Mouse (Mus musculus) neural tube, embryonic 12.5 days (tissue): ENCODE data around the gene Olfr373. TPM values are rescaled to one million over a fixed set of nuclear protein-coding genes. Genes with fewer than 3 reads are reported as not detected.
A peak's percentile ranks its signal among the peaks of the same experiment; 100 is the strongest.

ENCODE experiments used
- ATAC-seq: fragments of 200-750 bp; cut with Nextera tagmentation; 2 replicates; pipeline ENCODE4 v1.8.0; 2017; ENCODE audit warnings: low read depth, mild to moderate bottlenecking, moderate TSS enrichment, moderate library complexity; ENCODE audit not compliant: low FRiP score
- H3K27ac ChIP-seq: fragments of 300-500 bp; sonication (generic); 2 replicates; pipeline ENCODE4 v1.5.1; 2016
- H3K27me3 ChIP-seq: fragments of 300-500 bp; sonication (generic); replicated peaks from 2 replicates; pipeline ENCODE4 v1.6.1; 2016; ENCODE audit warnings: mild to moderate bottlenecking
- H3K36me3 ChIP-seq: fragments of 300-500 bp; sonication (generic); 2 replicates; pipeline ENCODE4 v1.6.1; 2016; ENCODE audit warnings: mild to moderate bottlenecking
- H3K4me1 ChIP-seq: fragments of 300-500 bp; sonication (generic); 2 replicates; pipeline ENCODE4 v1.6.1; 2016
- H3K4me2 ChIP-seq: fragments of 300-500 bp; sonication (generic); replicated peaks from 2 replicates; pipeline ENCODE4 v1.6.1; 2016; ENCODE audit warnings: mild to moderate bottlenecking
- H3K4me3 ChIP-seq: fragments of 300-500 bp; sonication (generic); 2 replicates; pipeline ENCODE4 v1.5.1; 2016
- H3K9ac ChIP-seq: fragments of 300-500 bp; sonication (generic); 2 replicates; pipeline ENCODE4 v1.6.1; 2016; ENCODE audit warnings: mild to moderate bottlenecking
- H3K9me3 ChIP-seq: fragments of 300-500 bp; sonication (generic); 2 replicates; pipeline ENCODE4 v1.6.1; 2016; ENCODE audit warnings: mild to moderate bottlenecking
- WGBS: fragments of 180-500 bp; shearing (Covaris S2); methylation state at CpG from one replicate; pipeline ENCODE4 v1.1.7; 2016; 5-methylcytosine and 5-hydroxymethylcytosine counted together
- polyA plus RNA-seq: library from polyadenylated mRNA; unstranded; fragments of >200 nt; fragmentation: Nextera tagmentation; extraction: Ambion mirVana; gene quantifications from 2 replicates; pipeline ENCODE4 v1.2.1, GENCODE M21; 2016

Gene Olfr373
- polyA plus RNA-seq, 1 experiment from 2014 or later: not detected

DNA sequence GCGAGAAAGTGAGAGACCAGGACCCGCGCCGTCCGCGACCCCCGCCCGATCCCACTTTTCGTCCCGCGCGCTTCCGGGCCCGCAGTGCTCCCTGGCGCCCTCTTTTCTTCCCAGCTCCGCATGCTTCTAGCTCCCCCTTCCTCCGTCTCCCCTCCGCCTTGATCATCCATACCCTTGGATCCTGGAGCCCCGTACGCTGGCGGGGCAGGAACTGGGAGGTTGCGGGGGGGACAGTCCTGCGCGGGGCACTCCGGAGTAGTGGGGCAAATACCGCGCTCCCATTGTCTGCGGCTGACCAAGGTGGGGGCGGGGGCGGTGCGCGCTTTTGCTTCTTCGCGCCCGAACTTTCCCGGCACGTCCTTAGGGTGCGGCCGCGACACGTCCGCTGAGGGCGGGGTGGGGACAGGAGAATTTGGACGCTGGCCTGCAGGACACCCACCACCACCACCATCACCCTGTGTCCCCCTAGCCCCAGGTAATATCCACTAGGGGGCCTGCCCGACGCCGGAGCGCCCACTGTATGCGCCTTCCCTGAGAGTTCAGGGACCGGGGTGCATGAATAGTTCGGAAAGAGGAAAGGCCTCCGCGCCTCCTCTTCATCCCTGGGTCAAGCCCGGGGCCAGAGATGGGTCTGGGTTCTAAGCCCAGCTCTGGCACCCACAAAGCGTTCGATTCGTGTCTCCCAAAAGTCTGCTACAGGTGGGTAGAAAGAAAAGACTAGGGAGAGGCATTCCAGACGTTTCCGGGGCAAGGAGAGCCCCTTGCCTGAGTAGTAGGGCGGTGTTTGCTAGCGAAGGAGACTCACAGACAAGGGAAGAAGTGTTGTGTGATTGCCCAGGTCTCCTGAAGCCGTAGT lies 52.7 kb downstream of the Olfr373 start:
- under 1% methylated on average over 61 of the region's 62 CpGs for WGBS

GRCm38 (mm10) chr8:72136302-72136978 lies 53.5 kb downstream of the Olfr373 start:
- no peaks in the 10 kb centered on the region for H3K27me3 ChIP-seq
- H3K9me3 ChIP-seq: no peaks in the 10 kb centered on the region
- peak overlapping the region; percentile 79 for H3K4me3 ChIP-seq
- peak overlapping the region; percentile 90 for H3K27ac ChIP-seq
- H3K9ac ChIP-seq: peak overlapping the region; percentile 91
- H3K36me3 ChIP-seq: peaks cover 31% of the 10 kb centered on the region
- under 1% methylated on average over 18 of the region's 18 CpGs for WGBS
- 0 out of 2 replicates have a peak, but pooled peaks cover 4% of the 10 kb centered on the region for H3K4me1 ChIP-seq
- 0 out of 2 replicates have a peak, but pooled peaks have one; percentile 3 for ATAC-seq
- H3K4me2 ChIP-seq: peak overlapping the region; percentile 75

More for the DNA sequence above, 52.7 kb downstream of the Olfr373 start:
- peak overlapping the region; percentile 79 for H3K4me3 ChIP-seq
- H3K27me3 ChIP-seq: no peaks in the 10 kb centered on the region
- no peaks in the 10 kb centered on the region for H3K9me3 ChIP-seq
- 0 out of 2 replicates have a peak, but pooled peaks cover 4% of the 10 kb centered on the region for H3K4me1 ChIP-seq
- peak overlapping the region; percentile 75 for H3K4me2 ChIP-seq
- peak; percentile 81 for ATAC-seq
- peaks cover 23% of the 10 kb centered on the region for H3K36me3 ChIP-seq
- peak overlapping the region; percentile 91 for H3K9ac ChIP-seq
- H3K27ac ChIP-seq: peak overlapping the region; percentile 90

DNA sequence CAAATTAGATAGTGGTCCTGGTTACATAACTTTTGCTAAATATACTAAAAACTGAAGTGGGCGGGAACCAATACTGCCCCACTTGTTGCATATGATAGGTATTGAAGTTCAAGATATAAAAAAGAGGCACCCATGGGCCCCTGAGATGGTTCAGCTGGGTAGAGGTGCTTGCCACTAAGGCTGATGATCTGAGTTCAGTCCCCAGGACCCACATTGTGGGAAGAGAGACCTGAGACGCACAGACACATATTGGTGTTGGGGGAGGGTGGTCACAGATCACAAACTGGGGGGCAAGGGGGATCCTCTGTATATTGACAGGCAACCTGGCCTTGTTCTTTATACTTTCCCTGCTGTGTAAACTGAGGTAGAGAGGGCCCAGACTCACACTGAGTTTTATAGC lies 54.5 kb downstream of the Olfr373 start:
- no peak overlapping the region for H3K4me3 ChIP-seq
- no peaks in the 10 kb centered on the region for H3K9me3 ChIP-seq
- 0 out of 2 replicates have a peak, but pooled peaks cover 4% of the 10 kb centered on the region for H3K4me1 ChIP-seq
- 91% methylated on average over 2 of the region's 2 CpGs for WGBS
- H3K4me2 ChIP-seq: peak overlapping the region; percentile 18; the same call in 1 of the 2 replicates
- no peak overlapping the region for H3K9ac ChIP-seq
- H3K27ac ChIP-seq: no peak overlapping the region
- H3K36me3 ChIP-seq: peaks cover 38% of the 10 kb centered on the region
- no peak for ATAC-seq
- no peaks in the 10 kb centered on the region for H3K27me3 ChIP-seq

- Histone ChIP-seq H3K27ac (no peak overlapping the region), H3K36me3 (peaks cover 48% of the 10 kb centered on the region), H3K4me3 (no peak overlapping the region), H3K9ac (no peak overlapping the region), H3K4me2 (no peak overlapping the region), H3K9me3 (no peaks in the 10 kb centered on the region), H3K4me1 (0 out of 2 replicates have a peak, but pooled peaks cover 4% of the 10 kb centered on the region), H3K27me3 (no peaks in the 10 kb centered on the region)
- 97% methylated on average over 5 of the region's 5 CpGs for WGBS
- no peak for ATAC-seq
Observed at GRCm38 (mm10) chr8:72138456-72138855, 55.5 kb downstream of the Olfr373 start.

- Histone ChIP-seq H3K4me1 (no peaks in the 10 kb centered on the region), H3K27me3 (no peaks in the 10 kb centered on the region), H3K9ac (no peak overlapping the region), H3K4me2 (no peak overlapping the region), H3K36me3 (peaks cover 89% of the 10 kb centered on the region), H3K4me3 (no peak overlapping the region), H3K9me3 (no peaks in the 10 kb centered on the region), H3K27ac (no peak overlapping the region)
- WGBS: 95% methylated on average over 13 of the region's 13 CpGs
- no peak for ATAC-seq
Observed at GRCm38 (mm10) chr8:72143256-72143824, 60.4 kb downstream of the Olfr373 start.

- no peak for ATAC-seq
- Histone ChIP-seq H3K4me2 (no peak overlapping the region), H3K9me3 (no peaks in the 10 kb centered on the region), H3K9ac (no peak overlapping the region), H3K4me1 (no peaks in the 10 kb centered on the region), H3K4me3 (no peak overlapping the region), H3K27me3 (no peaks in the 10 kb centered on the region), H3K27ac (no peak overlapping the region), H3K36me3 (peaks cover 85% of the 10 kb centered on the region)
- WGBS: 85% methylated on average over 5 of the region's 5 CpGs
Observed at GRCm38 (mm10) chr8:72144345-72144975, 61.5 kb downstream of the Olfr373 start.

DNA sequence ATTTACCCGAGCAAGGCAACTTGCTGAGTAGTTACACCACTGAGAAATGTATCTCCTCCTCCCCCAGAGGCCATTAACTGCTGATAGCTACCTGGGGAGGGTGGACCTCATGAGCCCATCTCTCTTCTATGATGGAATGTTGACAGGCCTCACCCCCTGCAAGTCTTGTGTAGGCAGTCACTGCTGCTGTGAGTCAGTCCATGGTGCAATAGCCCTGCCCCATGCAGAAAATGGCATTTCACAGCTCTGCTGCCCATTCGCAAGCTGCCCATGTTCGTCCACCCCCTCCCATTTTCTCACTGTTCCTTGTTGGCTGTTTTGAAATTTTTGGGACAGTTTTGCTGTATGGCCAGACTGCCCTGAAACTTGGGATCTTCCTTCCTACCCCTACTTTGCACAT lies 62.5 kb downstream of the Olfr373 start:
- Histone ChIP-seq H3K27me3 (no peaks in the 10 kb centered on the region), H3K9me3 (no peaks in the 10 kb centered on the region), H3K36me3 (peaks cover 85% of the 10 kb centered on the region), H3K4me3 (no peak overlapping the region), H3K27ac (no peak overlapping the region), H3K9ac (no peak overlapping the region), H3K4me2 (no peak overlapping the region), H3K4me1 (no peaks in the 10 kb centered on the region)
- 90% methylated on average over 3 of the region's 3 CpGs for WGBS
- ATAC-seq: no peak

DNA sequence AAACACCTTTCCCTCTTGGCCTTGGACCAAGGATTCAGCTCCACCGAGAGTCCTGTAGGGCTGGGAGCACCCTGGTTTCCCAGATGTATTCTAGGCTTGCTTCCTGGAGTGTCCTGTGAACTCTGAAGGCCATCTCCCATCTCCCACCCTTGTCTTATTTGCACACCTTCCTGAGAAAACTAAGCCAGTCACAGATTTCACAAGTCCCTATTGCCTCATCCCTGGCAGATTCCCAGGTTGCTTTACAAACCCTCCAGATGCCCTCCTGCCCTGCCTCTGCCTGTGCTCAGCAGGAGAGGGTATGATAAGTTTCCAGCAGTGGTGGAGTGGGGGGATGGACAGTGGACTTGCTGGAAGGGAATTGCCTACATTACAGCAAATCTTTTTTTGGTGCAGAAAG lies 63.1 kb downstream of the Olfr373 start:
- no peak for ATAC-seq
- Histone ChIP-seq H3K4me1 (no peaks in the 10 kb centered on the region), H3K9me3 (no peaks in the 10 kb centered on the region), H3K27me3 (no peaks in the 10 kb centered on the region), H3K4me3 (no peak overlapping the region), H3K9ac (no peak overlapping the region), H3K27ac (no peak overlapping the region), H3K4me2 (no peak overlapping the region), H3K36me3 (peaks cover 83% of the 10 kb centered on the region)
- WGBS: 89% methylated on average over 1 of the region's 1 CpGs

DNA sequence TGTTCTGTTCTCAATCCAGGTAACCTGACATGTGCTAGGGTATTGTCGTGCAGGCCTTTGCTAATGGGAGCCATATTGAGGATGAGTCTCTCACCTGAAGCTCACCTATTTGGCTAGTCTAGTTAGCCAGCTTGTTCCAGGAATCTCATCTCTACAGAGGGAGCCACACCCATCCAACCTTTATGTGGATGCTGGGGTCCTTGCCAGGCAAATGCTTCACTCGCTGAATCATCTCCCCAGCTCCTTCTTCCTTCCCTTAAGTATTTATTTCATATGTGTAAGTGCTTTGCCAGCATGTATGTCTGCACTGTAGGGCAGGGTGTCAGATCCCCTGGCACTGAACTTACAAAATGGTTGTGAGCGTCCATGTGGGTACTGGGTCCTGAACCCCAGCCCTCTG lies 63.6 kb downstream of the Olfr373 start:
- no peak overlapping the region for H3K4me2 ChIP-seq
- H3K36me3 ChIP-seq: peaks cover 84% of the 10 kb centered on the region
- H3K27me3 ChIP-seq: no peaks in the 10 kb centered on the region
- no peak overlapping the region for H3K9ac ChIP-seq
- H3K4me1 ChIP-seq: no peaks in the 10 kb centered on the region
- WGBS: 94% methylated on average over 3 of the region's 3 CpGs
- no peaks in the 10 kb centered on the region for H3K9me3 ChIP-seq
- H3K4me3 ChIP-seq: no peak overlapping the region
- no peak for ATAC-seq
- no peak overlapping the region for H3K27ac ChIP-seq

DNA sequence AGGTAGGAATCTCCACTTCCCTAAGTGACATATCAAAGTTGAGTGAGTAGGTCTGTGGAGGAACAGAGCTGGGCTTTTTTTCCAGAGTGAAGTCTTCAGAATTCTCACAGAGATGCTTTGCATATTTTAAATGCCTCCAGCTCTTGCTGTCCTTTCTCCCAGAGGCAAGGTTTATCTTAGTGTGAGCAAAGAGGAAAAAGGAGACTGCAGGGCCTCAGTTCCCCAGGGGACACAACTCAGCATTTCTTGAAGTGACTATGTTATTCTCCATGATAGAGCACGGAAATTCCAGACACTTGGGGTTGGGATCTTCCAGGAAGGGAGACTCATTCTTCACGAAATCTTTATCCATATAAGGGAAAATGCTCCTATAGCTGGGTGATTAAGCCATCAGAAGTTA lies 64.3 kb downstream of the Olfr373 start:
- no peak overlapping the region for H3K9ac ChIP-seq
- H3K27ac ChIP-seq: no peak overlapping the region
- H3K4me1 ChIP-seq: no peaks in the 10 kb centered on the region
- no peak overlapping the region for H3K4me2 ChIP-seq
- H3K9me3 ChIP-seq: no peaks in the 10 kb centered on the region
- H3K27me3 ChIP-seq: no peaks in the 10 kb centered on the region
- no peak overlapping the region for H3K4me3 ChIP-seq
- ATAC-seq: no peak
- 86% methylated on average over 2 of the region's 2 CpGs for WGBS
- H3K36me3 ChIP-seq: peaks cover 86% of the 10 kb centered on the region

- no peak for ATAC-seq
- H3K9me3 ChIP-seq: no peaks in the 10 kb centered on the region
- no peak overlapping the region for H3K4me3 ChIP-seq
- no peaks in the 10 kb centered on the region for H3K4me1 ChIP-seq
- no peak overlapping the region for H3K9ac ChIP-seq
- H3K27ac ChIP-seq: no peak overlapping the region
- 85% methylated on average over 1 of the region's 1 CpGs for whole genome bisulfite sequencing
- H3K36me3 ChIP-seq: peaks cover 81% of the 10 kb centered on the region
- H3K4me2 ChIP-seq: no peak overlapping the region
- no peaks in the 10 kb centered on the region for H3K27me3 ChIP-seq
Observed at GRCm38 (mm10) chr8:72149056-72149455, 66.1 kb downstream of the Olfr373 start.
